Mouse (Mus musculus): ENCODE results near the gene Galnt10. TPM values are rescaled to one million over a fixed set of nuclear protein-coding genes. Genes with fewer than 3 reads are reported as not detected.

Gene Galnt10
- polyA plus RNA-seq, 1 experiment from 2014 or later: 11.6 TPM

GRCm38 (mm10) chr11:57683931-57684330 is 38.7 kb downstream of the Galnt10 start:
- no peak for DNase-seq
- 46% methylated on average over 8 of the region's 8 CpGs for WGBS
- Histone ChIP-seq H3K4me3 (replicated peaks; ENCODE audit: low read depth, low read length) (no peak overlapping the region), H3K27me3 (ENCODE audit: control insufficient read depth, insufficient read depth, low read length) (no peaks in the 10 kb centered on the region), H3K9ac (replicated peaks; ENCODE audit: low read length) (no peak overlapping the region), H3K9me3 (ENCODE audit: control insufficient read depth, low read length) (no peaks in the 10 kb centered on the region), H3K4me2 (ENCODE audit: low read length) (no peak overlapping the region), H3K36me3 (ENCODE audit: control insufficient read depth, insufficient read depth, low read length) (no peaks in the 10 kb centered on the region), H3K4me1 (ENCODE audit: control insufficient read depth, insufficient read depth, low read length) (peaks cover 38% of the 10 kb centered on the region), H3K27ac (replicated peaks; ENCODE audit: low read depth, low read length) (no peak overlapping the region)
- ATAC-seq (ENCODE audit: low FRiP score, low TSS enrichment): no peak

GRCm38 (mm10) chr11:57684891-57685290 is 39.6 kb downstream of the Galnt10 start:
- H3K27ac ChIP-seq (replicated peaks; ENCODE audit: low read depth, low read length): 0 out of 2 replicates have a peak overlapping the region, but pooled peaks have one; percentile 10
- ATAC-seq (ENCODE audit: low FRiP score, low TSS enrichment): no peak

GRCm38 (mm10) chr11:57685689-57686454 is 40.6 kb downstream of the Galnt10 start:
- H3K4me1 ChIP-seq (ENCODE audit: control insufficient read depth, insufficient read depth, low read length): peaks cover 46% of the 10 kb centered on the region
- peak; percentile 66 for DNase-seq

More at GRCm38 (mm10) chr11:57684891-57685290, 39.6 kb downstream of the Galnt10 start:
- no peak for DNase-seq
- no peak overlapping the region for H3K4me2 ChIP-seq (ENCODE audit: low read length)
- no peak overlapping the region for H3K4me3 ChIP-seq (replicated peaks; ENCODE audit: low read depth, low read length)
- no peaks in the 10 kb centered on the region for H3K36me3 ChIP-seq (ENCODE audit: control insufficient read depth, insufficient read depth, low read length)
- H3K9me3 ChIP-seq (ENCODE audit: control insufficient read depth, low read length): no peaks in the 10 kb centered on the region
- no peaks in the 10 kb centered on the region for H3K27me3 ChIP-seq (ENCODE audit: control insufficient read depth, insufficient read depth, low read length)
- whole genome bisulfite sequencing: 34% methylated on average over 5 of the region's 5 CpGs
- no peak overlapping the region for H3K9ac ChIP-seq (replicated peaks; ENCODE audit: low read length)
- peaks cover 46% of the 10 kb centered on the region for H3K4me1 ChIP-seq (ENCODE audit: control insufficient read depth, insufficient read depth, low read length)

GRCm38 (mm10) chr11:57686797-57687196 is 41.6 kb downstream of the Galnt10 start:
- Histone ChIP-seq H3K36me3 (ENCODE audit: control insufficient read depth, insufficient read depth, low read length) (no peaks in the 10 kb centered on the region), H3K27me3 (ENCODE audit: control insufficient read depth, insufficient read depth, low read length) (no peaks in the 10 kb centered on the region), H3K9ac (replicated peaks; ENCODE audit: low read length) (no peak overlapping the region), H3K4me2 (ENCODE audit: low read length) (no peak overlapping the region), H3K9me3 (ENCODE audit: control insufficient read depth, low read length) (no peaks in the 10 kb centered on the region), H3K4me3 (replicated peaks; ENCODE audit: low read depth, low read length) (no peak overlapping the region), H3K4me1 (ENCODE audit: control insufficient read depth, insufficient read depth, low read length) (peaks cover 43% of the 10 kb centered on the region), H3K27ac (replicated peaks; ENCODE audit: low read depth, low read length) (0 out of 2 replicates have a peak overlapping the region, but pooled peaks have one; percentile 66)
- 77% methylated on average over 12 of the region's 12 CpGs for WGBS
- ATAC-seq (ENCODE audit: low FRiP score, low TSS enrichment) (no peak), DNase-seq (no peak)

More at GRCm38 (mm10) chr11:57685689-57686454, 40.6 kb downstream of the Galnt10 start:
- no peaks in the 10 kb centered on the region for H3K9me3 ChIP-seq (ENCODE audit: control insufficient read depth, low read length)
- H3K27ac ChIP-seq (replicated peaks; ENCODE audit: low read depth, low read length): peak overlapping the region; percentile 66
- H3K27me3 ChIP-seq (ENCODE audit: control insufficient read depth, insufficient read depth, low read length): no peaks in the 10 kb centered on the region
- no peak overlapping the region for H3K4me2 ChIP-seq (ENCODE audit: low read length)
- no peak overlapping the region for H3K4me3 ChIP-seq (replicated peaks; ENCODE audit: low read depth, low read length)
- ATAC-seq (ENCODE audit: low FRiP score, low TSS enrichment): peak; percentile 28; the same call in 1 of the 2 replicates
- WGBS: 27% methylated on average over 10 of the region's 10 CpGs
- H3K36me3 ChIP-seq (ENCODE audit: control insufficient read depth, insufficient read depth, low read length): no peaks in the 10 kb centered on the region
- no peak overlapping the region for H3K9ac ChIP-seq (replicated peaks; ENCODE audit: low read length)

- H3K4me1 ChIP-seq (ENCODE audit: control insufficient read depth, insufficient read depth, low read length): peaks cover 39% of the 10 kb centered on the region
- no peak overlapping the region for H3K4me2 ChIP-seq (ENCODE audit: low read length)
- H3K27me3 ChIP-seq (ENCODE audit: control insufficient read depth, insufficient read depth, low read length): no peaks in the 10 kb centered on the region
- DNase-seq (no peak), ATAC-seq (ENCODE audit: low FRiP score, low TSS enrichment) (no peak)
- H3K27ac ChIP-seq (replicated peaks; ENCODE audit: low read depth, low read length): no peak overlapping the region
- no peaks in the 10 kb centered on the region for H3K9me3 ChIP-seq (ENCODE audit: control insufficient read depth, low read length)
- H3K4me3 ChIP-seq (replicated peaks; ENCODE audit: low read depth, low read length): no peak overlapping the region
- no peak overlapping the region for H3K9ac ChIP-seq (replicated peaks; ENCODE audit: low read length)
- 94% methylated on average over 9 of the region's 9 CpGs for WGBS
- H3K36me3 ChIP-seq (ENCODE audit: control insufficient read depth, insufficient read depth, low read length): no peaks in the 10 kb centered on the region
Measured at GRCm38 (mm10) chr11:57687258-57687657, 42.0 kb downstream of the Galnt10 start.

GRCm38 (mm10) chr11:57688179-57688929 is 43.1 kb downstream of the Galnt10 start:
- H3K27ac ChIP-seq (replicated peaks; ENCODE audit: low read depth, low read length): no peak overlapping the region
- WGBS: 89% methylated on average over 14 of the region's 14 CpGs
- ATAC-seq (ENCODE audit: low FRiP score, low TSS enrichment) (no peak), DNase-seq (no peak)
- peaks cover 34% of the 10 kb centered on the region for H3K4me1 ChIP-seq (ENCODE audit: control insufficient read depth, insufficient read depth, low read length)
- H3K27me3 ChIP-seq (ENCODE audit: control insufficient read depth, insufficient read depth, low read length): no peaks in the 10 kb centered on the region
- no peak overlapping the region for H3K4me3 ChIP-seq (replicated peaks; ENCODE audit: low read depth, low read length)
- H3K9ac ChIP-seq (replicated peaks; ENCODE audit: low read length): no peak overlapping the region
- H3K36me3 ChIP-seq (ENCODE audit: control insufficient read depth, insufficient read depth, low read length): no peaks in the 10 kb centered on the region
- H3K9me3 ChIP-seq (ENCODE audit: control insufficient read depth, low read length): no peaks in the 10 kb centered on the region
- no peak overlapping the region for H3K4me2 ChIP-seq (ENCODE audit: low read length)

GRCm38 (mm10) chr11:57689811-57690210 is 44.6 kb downstream of the Galnt10 start:
- H3K4me1 ChIP-seq (ENCODE audit: control insufficient read depth, insufficient read depth, low read length): peaks cover 24% of the 10 kb centered on the region
- 78% methylated on average over 6 of the region's 6 CpGs for WGBS

GRCm38 (mm10) chr11:57690836-57691235 is 45.6 kb downstream of the Galnt10 start:
- 90% methylated on average over 5 of the region's 5 CpGs for WGBS
- ATAC-seq (ENCODE audit: low FRiP score, low TSS enrichment): no peak

More at GRCm38 (mm10) chr11:57689811-57690210, 44.6 kb downstream of the Galnt10 start:
- 0 out of 2 replicates have a peak overlapping the region, but pooled peaks have one; percentile 20 for H3K27ac ChIP-seq (replicated peaks; ENCODE audit: low read depth, low read length)
- ATAC-seq (ENCODE audit: low FRiP score, low TSS enrichment) (no peak), DNase-seq (no peak)
- H3K27me3 ChIP-seq (ENCODE audit: control insufficient read depth, insufficient read depth, low read length): no peaks in the 10 kb centered on the region
- no peak overlapping the region for H3K4me3 ChIP-seq (replicated peaks; ENCODE audit: low read depth, low read length)
- no peak overlapping the region for H3K9ac ChIP-seq (replicated peaks; ENCODE audit: low read length)
- no peaks in the 10 kb centered on the region for H3K9me3 ChIP-seq (ENCODE audit: control insufficient read depth, low read length)
- H3K4me2 ChIP-seq (ENCODE audit: low read length): no peak overlapping the region
- no peaks in the 10 kb centered on the region for H3K36me3 ChIP-seq (ENCODE audit: control insufficient read depth, insufficient read depth, low read length)

More at GRCm38 (mm10) chr11:57690836-57691235, 45.6 kb downstream of the Galnt10 start:
- Histone ChIP-seq H3K4me1 (ENCODE audit: control insufficient read depth, insufficient read depth, low read length) (peaks cover 18% of the 10 kb centered on the region), H3K27ac (replicated peaks; ENCODE audit: low read depth, low read length) (no peak overlapping the region), H3K36me3 (ENCODE audit: control insufficient read depth, insufficient read depth, low read length) (no peaks in the 10 kb centered on the region), H3K4me2 (ENCODE audit: low read length) (no peak overlapping the region), H3K9me3 (ENCODE audit: control insufficient read depth, low read length) (no peaks in the 10 kb centered on the region), H3K4me3 (replicated peaks; ENCODE audit: low read depth, low read length) (no peak overlapping the region), H3K9ac (replicated peaks; ENCODE audit: low read length) (no peak overlapping the region), H3K27me3 (ENCODE audit: control insufficient read depth, insufficient read depth, low read length) (no peaks in the 10 kb centered on the region)
- DNase-seq: no peak
